Mouse (Mus musculus) small intestine, adult 2 months (tissue): ENCODE measurements at regions not wholly inside any gene's neighbourhood (a gene's known extent, or its start where the extent isn't known, plus 50 kb on each side); places are given as distances from the start of the nearest gene placed in this dataset.
A peak's percentile ranks its signal among the peaks of the same experiment; 100 is the strongest.
"Not testable (repeated sequence)": the region's sequence is repeated elsewhere in the genome, so short reads cannot be mapped to it uniquely, and the experiment has no call there.

Source experiments
- H3K27ac ChIP-seq: fragments of 200-500 bp; 2 replicates; pipeline ENCODE4 v1.5.1; 2012; ENCODE audit warnings: low read depth, low read length, control low read depth, inconsistent platforms; ENCODE audit not compliant: insufficient read depth
- H3K27me3 ChIP-seq: fragments of 200-500 bp; 2 replicates; pipeline ENCODE4 v1.6.1; 2012; ENCODE audit warnings: mild to moderate bottlenecking, moderate library complexity, low read length, inconsistent platforms; ENCODE audit not compliant: control insufficient read depth, insufficient read depth
- H3K36me3 ChIP-seq: fragments of 200-500 bp; 2 replicates; pipeline ENCODE4 v1.6.1; 2012; ENCODE audit warnings: mild to moderate bottlenecking, low read length, control low read depth, inconsistent platforms; ENCODE audit not compliant: control insufficient read depth, insufficient read depth
- H3K4me1 ChIP-seq: fragments of 200-500 bp; 2 replicates; pipeline ENCODE4 v1.6.1; 2012; ENCODE audit warnings: low read length, inconsistent platforms, mixed read lengths; ENCODE audit not compliant: control insufficient read depth, insufficient read depth, insufficient read length
- H3K4me3 ChIP-seq: fragments of 200-500 bp; 2 replicates; pipeline ENCODE4 v1.5.1; 2012; ENCODE audit warnings: low read depth, mild to moderate bottlenecking, control low read depth, inconsistent platforms, low read length, moderate library complexity
- CTCF ChIP-seq: fragments of 200-500 bp; IDR thresholded peaks from 2 replicates; pipeline ENCODE4 v1.5.1; 2012; ENCODE audit warnings: low read depth, mild to moderate bottlenecking, control low read depth, inconsistent platforms, low read length, moderate library complexity, mixed read lengths; ENCODE audit not compliant: insufficient replicate concordance, insufficient read length; ENCODE audit errors: extremely low read depth
- POLR2A ChIP-seq: fragments of 200-500 bp; IDR thresholded peaks from 2 replicates; pipeline ENCODE4 v1.6.1; 2012; ENCODE audit warnings: low read depth, mild to moderate bottlenecking, control low read depth, inconsistent platforms, low read length, moderate library complexity
- WGBS: fragments of 180-500 bp; shearing (Covaris S2); methylation state at CpG from one replicate; pipeline ENCODE4 v1.1.7; 2018; 5-methylcytosine and 5-hydroxymethylcytosine counted together

GRCm38 (mm10) chr9:104408571-104409294, 71.2 kb upstream of the Acpp start:
- Histone ChIP-seq H3K36me3 (no peaks in the 10 kb centered on the region), H3K4me3 (peak overlapping the region; percentile 14), H3K27ac (no peak overlapping the region), H3K27me3 (no peaks in the 10 kb centered on the region), H3K4me1 (no peaks in the 10 kb centered on the region)
- TF ChIP-seq CTCF = no peak
- no peak for TF ChIP-seq POLR2A
- 23% methylated on average over 21 of the region's 21 CpGs for WGBS

DNA sequence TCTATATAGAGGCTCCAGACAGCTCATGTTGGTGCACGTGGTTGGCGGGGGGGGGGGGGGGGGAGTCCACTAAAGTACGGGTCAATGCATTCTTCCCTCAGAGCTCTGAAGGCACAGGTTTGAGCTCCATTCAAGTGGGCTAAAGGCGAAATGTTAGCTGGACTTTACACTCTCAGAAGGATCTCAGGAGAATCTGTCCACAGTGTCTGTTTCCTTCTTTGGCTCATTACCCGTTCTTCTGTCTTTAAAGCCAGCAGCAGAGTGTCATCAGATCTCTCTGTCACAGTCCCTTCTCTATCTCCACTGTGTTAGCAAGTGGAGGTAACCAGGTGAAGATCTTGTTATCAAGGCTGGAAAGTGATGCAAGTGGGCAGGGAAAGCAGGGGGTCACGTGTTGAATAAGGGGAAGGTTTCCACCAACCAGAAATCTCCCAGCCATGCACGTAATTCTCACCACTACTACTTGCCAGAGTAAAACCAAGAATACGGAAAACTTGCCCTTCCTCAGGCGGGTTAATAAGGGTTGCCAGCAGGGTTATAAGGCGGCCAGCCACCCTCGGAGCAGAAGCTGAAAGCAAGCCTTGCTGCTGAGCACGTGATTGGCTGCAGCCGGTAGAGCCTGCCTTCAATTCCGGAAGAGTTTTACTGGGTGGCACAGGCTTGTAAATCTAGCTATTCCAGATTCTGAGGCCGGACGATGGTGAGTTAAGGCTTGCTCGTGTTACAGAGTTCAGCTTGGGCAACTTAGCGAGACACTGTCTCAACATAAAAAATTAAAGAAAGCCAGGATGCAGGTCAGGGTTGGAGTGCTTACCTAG, 70.2 kb upstream of the Acpp start:
- H3K36me3 ChIP-seq = no peaks in the 10 kb centered on the region
- no peaks in the 10 kb centered on the region for H3K4me1 ChIP-seq
- no peaks in the 10 kb centered on the region for H3K27me3 ChIP-seq
- peak overlapping the region; percentile 44 for H3K4me3 ChIP-seq
- WGBS = 12% methylated on average over 18 of the region's 18 CpGs
- no peak overlapping the region for H3K27ac ChIP-seq
- TF ChIP-seq CTCF (no peak), POLR2A (no peak)

GRCm38 (mm10) chr9:104407011-104407410, 69.5 kb upstream of the Acpp start:
- TF ChIP-seq POLR2A (no peak), CTCF (no peak)
- Histone ChIP-seq H3K36me3 (no peaks in the 10 kb centered on the region), H3K27me3 (no peaks in the 10 kb centered on the region), H3K4me3 (no peak overlapping the region), H3K27ac (no peak overlapping the region), H3K4me1 (no peaks in the 10 kb centered on the region)
- 66% methylated on average over 2 of the region's 2 CpGs for WGBS

- TF ChIP-seq POLR2A (no peak), CTCF (no peak)
- 63% methylated on average over 7 of the region's 7 CpGs for WGBS
Observed at GRCm38 (mm10) chr9:104406491-104406890, 68.9 kb upstream of the Acpp start.

GRCm38 (mm10) chr9:104403863-104404262, 66.3 kb upstream of the Acpp start:
- no peaks in the 10 kb centered on the region for H3K36me3 ChIP-seq
- no peak overlapping the region for H3K4me3 ChIP-seq
- H3K27me3 ChIP-seq = no peaks in the 10 kb centered on the region
- H3K27ac ChIP-seq = no peak overlapping the region
- 75% methylated on average over 1 of the region's 1 CpGs for WGBS
- TF ChIP-seq POLR2A (no peak), CTCF (no peak)
- no peaks in the 10 kb centered on the region for H3K4me1 ChIP-seq

More at GRCm38 (mm10) chr9:104406491-104406890, 68.9 kb upstream of the Acpp start:
- no peak overlapping the region for H3K27ac ChIP-seq
- H3K36me3 ChIP-seq = no peaks in the 10 kb centered on the region
- no peaks in the 10 kb centered on the region for H3K4me1 ChIP-seq
- no peak overlapping the region for H3K4me3 ChIP-seq
- H3K27me3 ChIP-seq = no peaks in the 10 kb centered on the region

GRCm38 (mm10) chr9:104401673-104402072, 64.1 kb upstream of the Acpp start:
- Histone ChIP-seq H3K4me1 (no peaks in the 10 kb centered on the region; the same call in 1 of the 2 replicates), H3K36me3 (no peaks in the 10 kb centered on the region), H3K27me3 (no peaks in the 10 kb centered on the region), H3K4me3 (no peak overlapping the region), H3K27ac (no peak overlapping the region)
- no peak for TF ChIP-seq POLR2A
- no peak for TF ChIP-seq CTCF
- 53% methylated on average over 4 of the region's 4 CpGs for WGBS

- WGBS = 77% methylated on average over 1 of the region's 1 CpGs
- Histone ChIP-seq H3K36me3 (no peaks in the 10 kb centered on the region), H3K4me1 (no peaks in the 10 kb centered on the region; the same call in 1 of the 2 replicates), H3K27me3 (no peaks in the 10 kb centered on the region), H3K4me3 (no peak overlapping the region), H3K27ac (no peak overlapping the region)
- TF ChIP-seq CTCF (no peak), POLR2A (no peak)
Observed at GRCm38 (mm10) chr9:104399927-104400326, 62.4 kb upstream of the Acpp start.

DNA sequence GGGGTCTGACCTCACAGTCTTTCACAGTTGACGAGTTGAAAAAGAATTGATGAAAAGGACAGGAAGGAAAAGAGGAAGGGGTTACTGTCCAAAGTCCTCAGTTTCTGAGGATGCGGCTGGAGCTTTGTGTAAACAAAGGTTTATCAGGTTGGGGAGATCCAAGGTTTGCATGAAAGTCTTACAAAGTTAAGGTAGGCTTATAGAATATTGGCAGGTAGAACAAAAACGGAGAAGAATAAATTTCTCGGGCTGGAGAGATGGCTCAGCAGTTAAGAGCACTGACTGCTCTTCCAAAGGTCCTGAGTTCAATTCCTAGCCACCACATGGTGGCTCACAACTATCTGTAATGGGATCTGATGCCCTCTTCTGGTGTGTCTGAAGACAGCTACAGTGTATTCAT, 60.9 kb upstream of the Acpp start:
- WGBS = 36% methylated on average over 4 of the region's 4 CpGs
- H3K4me1 ChIP-seq, H3K27ac ChIP-seq, H3K4me3 ChIP-seq, H3K27me3 ChIP-seq, H3K36me3 ChIP-seq: not testable (repeated sequence)
